Mouse (Mus musculus) testis, adult 2 months (tissue): ENCODE data around the gene Ctc1.

ENCODE experiments used
- CTCF ChIP-seq: fragments of 200-500 bp; IDR thresholded peaks from 2 replicates; pipeline ENCODE4 v1.5.1; 2012; ENCODE audit warnings: low read depth, mild to moderate bottlenecking, inconsistent platforms, low read length, moderate library complexity; ENCODE audit not compliant: control insufficient read depth, insufficient read depth, insufficient replicate concordance
- POLR2A ChIP-seq: fragments of 200-500 bp; IDR thresholded peaks from 2 replicates; pipeline ENCODE4 v1.6.1; 2012; ENCODE audit warnings: low read depth, mild to moderate bottlenecking, inconsistent platforms, low read length, moderate library complexity; ENCODE audit not compliant: control insufficient read depth

- TF ChIP-seq CTCF = no peak
- TF ChIP-seq POLR2A = peak; percentile 64
Observed at GRCm38 (mm10) chr11:69012071-69012601, 3.6 kb upstream of the Ctc1 start.
